Mouse (Mus musculus): ENCODE measurements around the gene Enho. TPM values are rescaled to one million over a fixed set of nuclear protein-coding genes. Genes with fewer than 3 reads are reported as not detected.

Gene Enho
- total and polyA plus RNA-seq, 3 experiments, result 0.17 to 0.59 TPM; not detected in 1

GRCm38 (mm10) chr4:41671963-41672480 lies 31.9 kb upstream of the Enho start:
- no peaks in the 10 kb centered on the region for H3K79me2 ChIP-seq (replicated peaks; ENCODE audit: control insufficient read depth, extremely low read depth, insufficient read depth, poor library complexity, severe bottlenecking)
- H3K36me3 ChIP-seq (replicated peaks in 1 of 2; ENCODE audit: control insufficient read depth in 1 of 2, insufficient read depth in 1 of 2, low read length in 1 of 2), result no peaks in the 10 kb centered on the region
- DNase-seq (ENCODE audit: extremely low read depth), result no peak
- dilution Hi-C loops (cut with MboI; ENCODE audit: extremely low pct_ligation_motif_present, extremely low pct_unique_long_range_greater_than_20kb, low sequenced_read_pairs) (no loop called here), in situ Hi-C loops (cut with MboI; ENCODE audit: low pct_ligation_motif_present, low pct_unique_long_range_greater_than_20kb, low sequenced_read_pairs) (no loop called here)
- TF ChIP-seq MAFK (IDR thresholded peaks at IDR 0.05; ENCODE audit: insufficient replicate concordance, low read length) (no peak), E2F4 (IDR thresholded peaks at IDR 0.05; ENCODE audit: insufficient replicate concordance, low read depth, low read length) (no peak), MYC (IDR thresholded peaks at IDR 0.05; ENCODE audit: low read depth, low read length) (no peak), MAX (IDR thresholded peaks at IDR 0.05; ENCODE audit: low read length) (no peak)
- H3K4me3 ChIP-seq (replicated peaks in 1 of 3; ENCODE audit: low read depth in 2 of 3, low read length in 2 of 3, poor library complexity in 1 of 3), result no peak overlapping the region
- H3K4me2 ChIP-seq (ENCODE audit: insufficient read depth, low read depth, poor library complexity, severe bottlenecking), result no peak overlapping the region
- peaks cover 0 to 5% of the 10 kb centered on the region in 2 experiments; a peak in 1 of 4 replicates for H3K4me1 ChIP-seq (ENCODE audit: control insufficient read depth in 1 of 2, insufficient read depth in 2 of 2)
- H3K9ac ChIP-seq (ENCODE audit: insufficient read depth, low read depth), result no peak overlapping the region
- H3K27me3 ChIP-seq (replicated peaks), result peaks cover 98% of the 10 kb centered on the region
- no peaks in the 10 kb centered on the region for H3K9me3 ChIP-seq (replicated peaks; ENCODE audit: low read length)
- H3K27ac ChIP-seq (ENCODE audit: insufficient read depth, low read depth), result no peak overlapping the region

DNA sequence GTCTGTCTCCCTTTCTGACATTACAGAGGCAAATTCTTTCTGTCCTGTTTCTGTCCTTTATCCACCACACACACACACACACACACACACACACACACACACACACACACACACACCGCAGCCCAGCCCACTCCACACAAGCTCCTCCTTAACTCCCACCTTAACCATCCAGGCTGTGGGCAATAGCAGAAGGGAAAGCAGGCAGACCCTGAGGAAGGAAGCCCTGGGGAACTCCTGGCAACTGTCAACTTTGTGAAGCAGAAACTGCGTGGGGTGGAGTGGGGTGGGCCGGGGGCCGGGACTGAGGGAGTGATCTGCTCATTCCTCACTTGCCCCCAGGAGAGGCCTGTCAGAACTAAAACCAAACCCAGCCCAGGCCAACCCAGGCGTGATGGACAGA lies 31.4 kb upstream of the Enho start:
- H3K79me2 ChIP-seq (replicated peaks; ENCODE audit: control insufficient read depth, extremely low read depth, insufficient read depth, poor library complexity, severe bottlenecking), result no peaks in the 10 kb centered on the region

DNA sequence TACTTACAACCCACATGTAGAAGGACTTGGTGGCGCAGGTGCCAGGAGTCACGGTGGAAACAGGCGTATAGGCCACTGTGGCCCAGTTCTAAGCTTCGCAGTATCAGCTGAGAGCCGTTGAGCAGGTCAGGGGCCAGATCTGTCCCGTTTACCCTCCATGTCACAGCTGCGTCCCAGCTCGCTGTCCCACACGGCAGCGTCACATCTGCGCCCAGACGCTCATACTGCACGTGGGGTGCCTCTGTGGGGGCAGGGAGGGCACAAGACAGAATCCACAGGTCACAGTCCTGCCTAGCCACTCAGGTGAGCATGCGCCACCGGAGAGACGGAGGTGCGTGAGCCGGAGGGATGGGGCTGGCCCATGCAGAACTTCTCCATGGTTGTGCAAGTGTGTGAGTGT lies 30.7 kb upstream of the Enho start:
- peaks cover 96% of the 10 kb centered on the region for H3K27me3 ChIP-seq (replicated peaks)

More for the DNA sequence above, 31.4 kb upstream of the Enho start:
- Histone ChIP-seq H3K36me3 (replicated peaks in 1 of 2; ENCODE audit: control insufficient read depth in 1 of 2, insufficient read depth in 1 of 2, low read length in 1 of 2) (no peaks in the 10 kb centered on the region), H3K27ac (ENCODE audit: insufficient read depth, low read depth) (no peak overlapping the region), H3K4me1 (ENCODE audit: control insufficient read depth in 1 of 2, insufficient read depth in 2 of 2) (peaks cover 0 to 5% of the 10 kb centered on the region in 2 experiments; a peak in 1 of 4 replicates), H3K4me3 (replicated peaks in 1 of 3; ENCODE audit: low read depth in 2 of 3, low read length in 2 of 3, poor library complexity in 1 of 3) (no peak overlapping the region), H3K9me3 (replicated peaks; ENCODE audit: low read length) (no peaks in the 10 kb centered on the region), H3K27me3 (replicated peaks) (peaks cover 98% of the 10 kb centered on the region), H3K4me2 (ENCODE audit: insufficient read depth, low read depth, poor library complexity, severe bottlenecking) (no peak overlapping the region), H3K9ac (ENCODE audit: insufficient read depth, low read depth) (no peak overlapping the region)
- dilution Hi-C loops (cut with MboI; ENCODE audit: extremely low pct_ligation_motif_present, extremely low pct_unique_long_range_greater_than_20kb, low sequenced_read_pairs) (no loop called here), in situ Hi-C loops (cut with MboI; ENCODE audit: low pct_ligation_motif_present, low pct_unique_long_range_greater_than_20kb, low sequenced_read_pairs) (no loop called here)
- no peak for DNase-seq (ENCODE audit: extremely low read depth)
- TF ChIP-seq IRF4 (IDR thresholded peaks at IDR 0.05; ENCODE audit: low read depth, low read length) (no peak), EP300 (IDR thresholded peaks at IDR 0.05; ENCODE audit: low read length) (no peak), CHD1 (IDR thresholded peaks at IDR 0.05; ENCODE audit: low read depth, low read length) (no peak), ZNF384 (IDR thresholded peaks at IDR 0.05; ENCODE audit: low read depth, low read length) (no peak), CTCF (conservative IDR thresholded peaks at IDR 0.05 in 1 of 2, IDR thresholded peaks at IDR 0.05 in 1 of 2; ENCODE audit: low read depth in 2 of 2, low read length in 2 of 2) (no peak), RCOR1 (conservative IDR thresholded peaks at IDR 0.05; ENCODE audit: low read depth, low read length) (no peak), TCF12 (IDR thresholded peaks at IDR 0.05; ENCODE audit: low read depth, low read length) (no peak), ZMIZ1 (IDR thresholded peaks at IDR 0.05; ENCODE audit: low read depth, low read length) (no peak), ELF1 (IDR thresholded peaks at IDR 0.05; ENCODE audit: low read depth, low read length) (no peak), RAD21 (IDR thresholded peaks at IDR 0.05; ENCODE audit: low read depth, low read length) (no peak), GABPA (IDR thresholded peaks at IDR 0.05; ENCODE audit: insufficient replicate concordance, low read depth, low read length) (no peak), MAX (IDR thresholded peaks at IDR 0.05; ENCODE audit: low read length) (no peak), ETS1 (conservative IDR thresholded peaks at IDR 0.05; ENCODE audit: low read depth, low read length) (no peak), USF2 (conservative IDR thresholded peaks at IDR 0.05; ENCODE audit: low read depth, low read length) (no peak), POLR2AphosphoS2 (IDR thresholded peaks at IDR 0.05; ENCODE audit: low read depth, low read length) (no peak), ZC3H11A (IDR thresholded peaks at IDR 0.05; ENCODE audit: low read depth, low read length) (no peak)

More for the DNA sequence above, 30.7 kb upstream of the Enho start:
- peaks cover 0 to 5% of the 10 kb centered on the region in 2 experiments; a peak in 1 of 4 replicates for H3K4me1 ChIP-seq (ENCODE audit: control insufficient read depth in 1 of 2, insufficient read depth in 2 of 2)
- H3K27ac ChIP-seq (ENCODE audit: insufficient read depth, low read depth), result no peak overlapping the region
- H3K4me3 ChIP-seq (replicated peaks in 1 of 3; ENCODE audit: low read depth in 2 of 3, low read length in 2 of 3, poor library complexity in 1 of 3), result no peak overlapping the region
- in situ Hi-C loops (cut with MboI; ENCODE audit: low pct_ligation_motif_present, low pct_unique_long_range_greater_than_20kb, low sequenced_read_pairs), result no loop called here
- dilution Hi-C loops (cut with MboI; ENCODE audit: extremely low pct_ligation_motif_present, extremely low pct_unique_long_range_greater_than_20kb, low sequenced_read_pairs), result no loop called here
- no peak for DNase-seq (ENCODE audit: extremely low read depth)
- no peaks in the 10 kb centered on the region for H3K79me2 ChIP-seq (replicated peaks; ENCODE audit: control insufficient read depth, extremely low read depth, insufficient read depth, poor library complexity, severe bottlenecking)
- no peak overlapping the region for H3K4me2 ChIP-seq (ENCODE audit: insufficient read depth, low read depth, poor library complexity, severe bottlenecking)
- H3K9me3 ChIP-seq (replicated peaks; ENCODE audit: low read length), result no peaks in the 10 kb centered on the region
- no peak overlapping the region for H3K9ac ChIP-seq (ENCODE audit: insufficient read depth, low read depth)
- TF ChIP-seq USF1 (IDR thresholded peaks at IDR 0.05; ENCODE audit: low read depth, low read length), result no peak
- TF ChIP-seq TCF12 (IDR thresholded peaks at IDR 0.05; ENCODE audit: low read depth, low read length), result no peak
- TF ChIP-seq JUN (IDR thresholded peaks at IDR 0.05; ENCODE audit: insufficient read depth, low read depth, low read length), result no peak
- no peak for TF ChIP-seq MEF2A (IDR thresholded peaks at IDR 0.05; ENCODE audit: borderline replicate concordance, low read depth, low read length)
- TF ChIP-seq USF2 (conservative IDR thresholded peaks at IDR 0.05; ENCODE audit: low read depth, low read length), result no peak
- TF ChIP-seq SMC3 (IDR thresholded peaks at IDR 0.05; ENCODE audit: low read depth, low read length), result no peak
- no peak for TF ChIP-seq RCOR1 (conservative IDR thresholded peaks at IDR 0.05; ENCODE audit: low read depth, low read length)
- TF ChIP-seq E2F4 (IDR thresholded peaks at IDR 0.05; ENCODE audit: insufficient replicate concordance, low read depth, low read length), result no peak
- no peak for TF ChIP-seq CHD1 (IDR thresholded peaks at IDR 0.05; ENCODE audit: low read depth, low read length)
- TF ChIP-seq ZKSCAN1 (IDR thresholded peaks at IDR 0.05; ENCODE audit: borderline replicate concordance, low read depth, low read length), result no peak
- TF ChIP-seq POLR2A (IDR thresholded peaks at IDR 0.05; ENCODE audit: low read depth, low read length), result no peak
- no peak for TF ChIP-seq JUND (conservative IDR thresholded peaks at IDR 0.05; ENCODE audit: low read depth, low read length)
- no peak for TF ChIP-seq HCFC1 (IDR thresholded peaks at IDR 0.05; ENCODE audit: low read depth, low read length)
- TF ChIP-seq PAX5 (IDR thresholded peaks at IDR 0.05; ENCODE audit: low read length), result no peak
- no peak for TF ChIP-seq NRF1 (IDR thresholded peaks at IDR 0.05; ENCODE audit: low read depth, low read length)
- no peak for TF ChIP-seq SIN3A (IDR thresholded peaks at IDR 0.05; ENCODE audit: low read length)
- TF ChIP-seq MYC (IDR thresholded peaks at IDR 0.05; ENCODE audit: low read depth, low read length), result no peak
- TF ChIP-seq UBTF (IDR thresholded peaks at IDR 0.05; ENCODE audit: low read depth, low read length), result no peak
- H3K36me3 ChIP-seq (replicated peaks in 1 of 2; ENCODE audit: control insufficient read depth in 1 of 2, insufficient read depth in 1 of 2, low read length in 1 of 2), result no peaks in the 10 kb centered on the region
